Mouse (Mus musculus) midbrain, postnatal 0 days (tissue): ENCODE data around the gene Snai1. TPM values are rescaled to one million over a fixed set of nuclear protein-coding genes. Genes with fewer than 3 reads are reported as not detected.

Experiments used
- ATAC-seq: fragments of 200-750 bp; cut with Nextera tagmentation; 2 replicates; pipeline ENCODE4 v1.8.0; 2017; ENCODE audit warnings: moderate number of reproducible peaks, mild to moderate bottlenecking, moderate TSS enrichment, moderate library complexity; ENCODE audit not compliant: low FRiP score
- DNase-seq: peaks from one replicate; pipeline ENCODE4 v3.0.0-alpha.2; 2015; ENCODE audit warnings: low spot score
- H3K27ac ChIP-seq: fragments of 300-500 bp; sonication (generic); 2 replicates; pipeline ENCODE4 v1.5.1; 2014; ENCODE audit warnings: low read depth, mild to moderate bottlenecking, low read length, mixed read lengths
- H3K27me3 ChIP-seq: fragments of 300-500 bp; sonication (generic); 2 replicates; pipeline ENCODE4 v1.6.1; 2014; ENCODE audit warnings: low read length, control low read depth, mixed read lengths; ENCODE audit not compliant: insufficient read depth
- H3K36me3 ChIP-seq: fragments of 300-500 bp; sonication (generic); 2 replicates; pipeline ENCODE4 v1.6.1; 2014; ENCODE audit warnings: low read length, control low read depth, mixed read lengths; ENCODE audit not compliant: insufficient read depth
- H3K4me1 ChIP-seq: fragments of 300-500 bp; sonication (generic); 2 replicates; pipeline ENCODE4 v1.6.1; 2014; ENCODE audit warnings: mild to moderate bottlenecking, control low read depth, antibody characterized with exemption, low read length, mixed read lengths; ENCODE audit not compliant: insufficient read depth
- H3K4me2 ChIP-seq: fragments of 300-500 bp; sonication (generic); 2 replicates; pipeline ENCODE4 v1.6.1; 2014; ENCODE audit warnings: low read depth, mild to moderate bottlenecking, low read length, mixed read lengths; ENCODE audit not compliant: poor library complexity, severe bottlenecking
- H3K4me3 ChIP-seq: fragments of 300-500 bp; sonication (generic); 2 replicates; pipeline ENCODE4 v1.5.1; 2014; ENCODE audit warnings: low read depth, mild to moderate bottlenecking, low read length, moderate library complexity
- H3K9ac ChIP-seq: fragments of 300-500 bp; sonication (generic); replicated peaks from 2 replicates; pipeline ENCODE4 v1.6.1; 2014; ENCODE audit warnings: mild to moderate bottlenecking, low read length, moderate library complexity, mixed read lengths; ENCODE audit not compliant: poor library complexity, severe bottlenecking
- H3K9me3 ChIP-seq: fragments of 300-500 bp; sonication (generic); 2 replicates; pipeline ENCODE4 v1.6.1; 2016; ENCODE audit warnings: low read length, control low read depth
- CTCF ChIP-seq: IDR thresholded peaks from 2 replicates; pipeline ENCODE4 v1.5.1; 2016; ENCODE audit warnings: antibody characterized with exemption, mild to moderate bottlenecking
- WGBS: fragments of 180-500 bp; shearing (Covaris S2); extraction: QIAGEN DNeasy Blood & Tissue Kit; methylation state at CpG from one replicate; pipeline ENCODE4 v1.1.7; 2014; 5-methylcytosine and 5-hydroxymethylcytosine counted together
- polyA plus RNA-seq: library from polyadenylated mRNA; unstranded; fragments of >200 nt; fragmentation: Nextera tagmentation; extraction: Ambion mirVana; gene quantifications from 2 replicates; pipeline ENCODE4 v1.2.1, GENCODE M21; 2015
- total RNA-seq: library from RNA; depleted of rRNA; stranded (reverse); fragments of >200 nt; gene quantifications from 2 replicates; pipeline ENCODE4 v1.2.3, GENCODE M21; 2014

Gene Snai1
- total and polyA plus RNA-seq, 2 experiments from 2014 or later, result 0.71 to 3.8 TPM

DNA sequence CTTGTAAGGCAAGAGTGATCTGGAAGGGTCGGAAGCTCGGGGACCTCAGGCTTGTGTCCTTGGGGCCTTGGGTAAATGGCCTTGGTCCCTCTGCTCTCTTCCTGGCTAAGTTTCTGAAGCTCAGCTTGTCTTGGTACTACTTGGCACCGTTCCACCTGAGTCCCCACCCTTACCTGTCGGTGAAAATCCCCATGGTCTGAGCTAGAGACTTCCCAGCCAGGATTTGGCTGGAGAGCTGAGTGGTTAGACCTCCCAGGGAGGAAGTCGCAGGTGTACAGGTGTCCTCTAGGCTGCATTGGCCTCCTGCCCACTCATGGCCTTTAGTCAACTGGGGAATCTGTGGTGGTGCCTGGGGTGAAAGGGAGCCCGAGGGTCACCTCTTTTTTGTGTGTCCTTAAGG, 32.8 kb downstream of the Snai1 start:
- Histone ChIP-seq H3K36me3 (no peaks in the 10 kb centered on the region), H3K4me3 (no peak overlapping the region), H3K9ac (no peak overlapping the region), H3K4me2 (no peak overlapping the region), H3K27ac (no peak overlapping the region), H3K9me3 (no peaks in the 10 kb centered on the region), H3K27me3 (no peaks in the 10 kb centered on the region), H3K4me1 (no peaks in the 10 kb centered on the region; the same call in 1 of the 2 replicates)
- whole genome bisulfite sequencing, result 91% methylated on average over 6 of the region's 6 CpGs
- no peak for TF ChIP-seq CTCF
- ATAC-seq (no peak), DNase-seq (no peak)

DNA sequence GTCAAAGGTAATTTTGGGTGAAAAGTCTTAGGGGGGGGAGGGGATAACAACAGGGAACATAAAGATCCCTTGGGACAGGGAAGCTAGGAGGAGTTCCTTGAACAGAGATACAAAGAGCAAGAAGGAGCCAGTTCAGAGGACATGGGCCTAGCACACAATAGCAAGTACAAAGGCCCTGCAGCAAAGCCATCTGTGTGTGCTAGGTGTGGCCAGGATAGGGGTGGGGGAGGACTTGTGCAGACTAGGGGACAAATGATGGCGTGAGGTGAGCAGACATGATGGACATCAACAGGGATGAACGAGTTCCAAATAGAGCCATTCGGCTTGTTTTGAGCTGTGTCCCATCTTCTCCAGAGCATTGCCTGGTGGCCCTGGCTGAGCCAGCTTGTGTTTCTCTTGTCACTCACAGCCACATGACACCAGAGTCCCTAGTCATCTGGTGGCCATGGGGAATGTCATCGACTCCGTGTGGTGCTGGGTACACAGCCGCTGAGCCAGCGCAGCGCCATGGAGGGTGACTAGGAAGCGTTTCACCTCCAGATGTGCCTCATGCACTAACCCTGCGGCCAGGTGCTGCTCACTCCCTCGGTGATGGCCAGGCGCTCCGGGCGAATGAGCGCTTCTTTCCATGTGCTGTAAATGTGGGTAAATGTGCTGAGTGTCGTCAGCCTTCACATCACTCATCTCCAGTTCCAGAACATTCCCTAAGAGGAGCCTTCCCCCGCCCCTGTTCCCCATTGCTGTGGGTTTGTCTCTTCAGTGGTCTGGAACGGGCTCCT, 33.6 kb downstream of the Snai1 start:
- DNase-seq, result no peak
- WGBS, result 91% methylated on average over 18 of the region's 18 CpGs
- ATAC-seq, result no peak
- no peak for TF ChIP-seq CTCF
- Histone ChIP-seq H3K4me2 (no peak overlapping the region), H3K4me1 (no peaks in the 10 kb centered on the region), H3K4me3 (no peak overlapping the region), H3K27me3 (no peaks in the 10 kb centered on the region), H3K9ac (no peak overlapping the region), H3K36me3 (no peaks in the 10 kb centered on the region), H3K9me3 (no peaks in the 10 kb centered on the region), H3K27ac (no peak overlapping the region)

DNA sequence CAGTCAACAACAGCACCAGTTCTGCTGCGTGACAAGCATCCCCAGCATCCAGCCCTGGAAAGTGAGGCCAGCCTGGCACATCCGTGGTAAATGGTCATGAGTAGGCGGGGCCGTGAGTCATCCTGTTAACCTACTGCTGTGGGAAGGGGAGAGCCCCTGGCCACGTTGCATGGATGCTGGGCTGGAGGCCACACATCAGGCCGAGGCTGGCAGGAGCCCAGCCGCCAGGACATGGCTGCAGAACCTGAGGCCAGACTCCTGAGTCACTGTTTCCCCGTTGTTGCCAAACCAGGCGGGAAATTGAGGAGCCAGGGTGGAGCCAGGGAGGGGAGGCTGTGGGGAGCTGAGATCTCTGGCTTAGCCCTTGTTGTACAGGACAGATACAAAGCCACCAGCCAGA, 36.8 kb downstream of the Snai1 start:
- no peak overlapping the region for H3K27ac ChIP-seq
- ATAC-seq, result no peak
- no peak for DNase-seq
- H3K9me3 ChIP-seq, result no peaks in the 10 kb centered on the region
- H3K4me3 ChIP-seq, result no peak overlapping the region
- H3K4me1 ChIP-seq, result no peaks in the 10 kb centered on the region
- no peak for TF ChIP-seq CTCF
- WGBS, result 64% methylated on average over 9 of the region's 9 CpGs
- no peak overlapping the region for H3K9ac ChIP-seq
- H3K4me2 ChIP-seq, result no peak overlapping the region
- no peaks in the 10 kb centered on the region for H3K27me3 ChIP-seq
- no peaks in the 10 kb centered on the region for H3K36me3 ChIP-seq

DNA sequence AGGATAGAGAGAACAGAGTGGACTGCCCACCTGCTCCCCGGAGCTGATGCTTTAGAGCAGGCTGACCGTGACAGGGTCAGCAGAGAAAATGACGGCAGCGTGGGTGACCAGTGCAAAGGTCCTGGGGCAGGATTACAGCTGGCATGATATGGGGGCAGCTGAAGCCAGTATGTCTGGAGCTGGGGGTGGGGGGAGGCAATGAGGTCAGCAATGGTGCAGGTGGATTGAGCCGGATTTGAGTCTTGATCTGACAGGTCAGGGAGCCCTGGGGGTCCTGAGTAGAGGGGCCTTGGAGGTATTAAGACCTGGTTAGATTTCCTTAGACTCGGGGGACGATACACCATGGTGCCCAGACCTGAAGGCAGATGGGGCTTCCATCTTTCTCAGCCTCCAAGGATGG, 37.6 kb downstream of the Snai1 start:
- ATAC-seq (no peak), DNase-seq (no peak)
- Histone ChIP-seq H3K9me3 (no peaks in the 10 kb centered on the region), H3K27me3 (no peaks in the 10 kb centered on the region), H3K4me3 (no peak overlapping the region), H3K36me3 (no peaks in the 10 kb centered on the region), H3K4me2 (no peak overlapping the region), H3K27ac (no peak overlapping the region), H3K4me1 (no peaks in the 10 kb centered on the region), H3K9ac (no peak overlapping the region)
- no peak for TF ChIP-seq CTCF
- 82% methylated on average over 7 of the region's 7 CpGs for WGBS

DNA sequence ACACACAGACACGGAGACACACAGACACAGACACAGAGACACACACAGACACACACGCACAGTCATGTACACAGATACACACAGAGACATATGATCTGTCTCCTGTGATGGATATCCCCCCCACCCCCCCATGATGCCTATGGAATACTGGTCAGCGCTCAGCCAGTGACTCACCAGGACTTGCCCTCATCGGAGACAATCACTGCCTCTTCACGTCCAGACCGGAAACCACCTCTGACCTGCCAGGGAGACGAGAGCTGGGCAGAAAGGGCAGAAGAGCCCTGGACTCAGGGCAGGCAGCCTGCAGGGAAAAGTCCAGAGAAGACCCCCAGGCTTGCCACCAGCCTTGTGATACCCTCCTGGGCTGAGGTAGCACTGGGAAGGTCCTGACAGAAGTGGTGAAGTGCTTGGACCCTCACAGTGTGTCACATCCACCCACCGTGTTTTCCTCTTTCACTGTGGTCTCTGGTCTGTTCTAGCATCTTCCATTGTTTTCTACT, 38.2 kb downstream of the Snai1 start:
- no peak overlapping the region for H3K4me2 ChIP-seq
- DNase-seq, result no peak
- ATAC-seq, result no peak
- no peaks in the 10 kb centered on the region for H3K4me1 ChIP-seq
- H3K4me3 ChIP-seq, result no peak overlapping the region
- H3K9ac ChIP-seq, result no peak overlapping the region
- no peak overlapping the region for H3K27ac ChIP-seq
- no peak for TF ChIP-seq CTCF
- H3K9me3 ChIP-seq, result no peaks in the 10 kb centered on the region
- no peaks in the 10 kb centered on the region for H3K27me3 ChIP-seq
- no peaks in the 10 kb centered on the region for H3K36me3 ChIP-seq
- 83% methylated on average over 8 of the region's 8 CpGs for WGBS

DNA sequence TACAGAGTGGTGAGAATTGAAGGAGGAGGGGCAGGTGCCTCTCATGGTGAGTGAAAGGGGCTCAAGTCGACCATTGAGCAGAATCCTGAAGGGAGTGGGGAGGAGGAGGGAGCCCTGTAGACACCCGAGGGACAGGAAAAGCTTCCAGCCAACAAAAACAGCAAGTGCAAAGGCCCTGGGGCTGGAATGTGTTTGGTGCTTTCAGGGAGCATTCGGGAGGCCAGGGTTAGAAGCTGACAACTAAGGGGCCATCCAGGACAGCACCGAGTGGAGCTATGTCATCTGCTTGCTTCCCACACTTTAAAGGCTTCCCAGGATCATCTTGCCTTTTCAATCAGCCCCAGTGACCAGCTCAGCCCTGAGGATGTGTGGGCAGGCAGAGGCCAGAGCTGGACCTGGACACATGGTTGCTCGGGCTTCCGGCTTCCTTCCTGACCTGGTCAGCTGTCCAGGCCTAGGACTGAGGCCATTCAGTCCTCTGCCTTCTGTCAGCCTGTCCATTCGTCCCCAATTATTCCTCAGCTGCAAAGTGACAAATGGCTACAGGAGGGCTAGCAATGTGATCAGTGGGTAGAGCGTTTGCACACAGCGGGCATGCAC, 39.3 kb downstream of the Snai1 start:
- DNase-seq (no peak), ATAC-seq (no peak)
- Histone ChIP-seq H3K4me2 (no peak overlapping the region), H3K9me3 (no peaks in the 10 kb centered on the region), H3K4me1 (no peaks in the 10 kb centered on the region), H3K36me3 (no peaks in the 10 kb centered on the region), H3K9ac (no peak overlapping the region), H3K4me3 (no peak overlapping the region), H3K27me3 (no peaks in the 10 kb centered on the region), H3K27ac (no peak overlapping the region)
- 72% methylated on average over 9 of the region's 9 CpGs for WGBS
- no peak for TF ChIP-seq CTCF
